Comparison of ENCODE assay signal across 20 mouse cellular contexts in the genomic region with DNA sequence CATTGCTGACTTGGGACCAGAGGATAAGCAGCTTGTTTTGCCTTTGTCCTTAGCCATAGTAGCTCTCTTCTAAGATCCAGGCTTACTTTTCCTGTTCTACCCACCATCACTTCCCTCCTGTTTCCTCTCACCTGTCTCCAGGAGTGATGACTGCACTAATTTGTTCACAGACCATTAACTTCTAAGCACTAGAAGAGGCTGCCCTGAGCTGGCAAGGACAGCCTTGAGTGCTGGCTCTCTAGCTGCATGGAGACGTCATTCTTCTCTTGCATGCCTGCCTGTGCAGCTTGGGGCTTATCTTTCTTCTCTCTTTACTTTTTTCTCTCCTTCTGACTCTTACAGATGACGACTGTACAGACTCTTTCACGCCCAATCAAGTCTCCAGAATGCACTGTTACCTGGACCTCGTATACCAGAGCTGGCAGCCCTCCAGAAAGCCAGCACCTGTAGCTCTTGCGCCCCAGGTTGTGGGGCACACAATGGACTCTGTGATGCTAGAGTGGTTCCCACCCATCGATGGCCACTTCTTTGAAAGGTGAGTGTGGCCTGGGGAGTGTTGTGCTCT.
DNase-seq lines count a peak whose midpoint lies in the region; ATAC-seq and TF ChIP-seq lines count a peak whose summit lies in the region.
"Had no signal": no experiment of that assay in that cellular context is flagged by ENCODE, and none has a peak within 500 bp of the region (broad histone marks: within the 10 kb centered on the region; RNA-seq: fewer than 3 reads in every experiment).

No protein-coding gene starts in this region.

- H3K4me3 ChIP-seq in lung, embryonic 16.5 days (ENCODE audit: low read length) = no peak overlapping the region
- H3K4me3 ChIP-seq in kidney, embryonic 15.5 days (replicated peaks) = no peak overlapping the region
- H3K4me3 ChIP-seq in stomach, embryonic 14.5 days (ENCODE audit: low read depth, low read length) = no peak overlapping the region
- H3K4me3 ChIP-seq in cerebellum, adult 2 months (replicated peaks; ENCODE audit: insufficient read depth, low read depth, low read length) = no peak overlapping the region
- H3K4me3 ChIP-seq: embryonic facial prominence, embryonic 13.5 days; heart, adult 2 months; heart, embryonic 15.5 days; left cerebral cortex, adult 2 months; liver, embryonic 15.5 days; megakaryocyte, embryonic 14.5 days; neural tube, embryonic 12.5 days had no signal

- H3K36me3 ChIP-seq in lung, embryonic 16.5 days (ENCODE audit: control insufficient read depth, insufficient read depth, low read length) = no peaks in the 10 kb centered on the region
- H3K36me3 ChIP-seq in kidney, embryonic 15.5 days = no peaks in the 10 kb centered on the region
- H3K36me3 ChIP-seq in stomach, embryonic 14.5 days (ENCODE audit: control insufficient read depth, insufficient read depth, low read length) = no peaks in the 10 kb centered on the region
- H3K36me3 ChIP-seq: embryonic facial prominence, embryonic 13.5 days; heart, embryonic 15.5 days; liver, embryonic 15.5 days; neural tube, embryonic 12.5 days had no signal

- H3K9me3 ChIP-seq in lung, embryonic 16.5 days (ENCODE audit: control insufficient read depth, low read length) = no peaks in the 10 kb centered on the region
- H3K9me3 ChIP-seq in kidney, embryonic 15.5 days (replicated peaks) = no peaks in the 10 kb centered on the region
- no peaks in the 10 kb centered on the region for H3K9me3 ChIP-seq in stomach, embryonic 14.5 days (ENCODE audit: control insufficient read depth, low read depth, low read length)
- H3K9me3 ChIP-seq: embryonic facial prominence, embryonic 13.5 days; heart, embryonic 15.5 days; liver, embryonic 15.5 days; megakaryocyte, embryonic 14.5 days; neural tube, embryonic 12.5 days had no signal

- peak; percentile 77 for ATAC-seq in lung, embryonic 16.5 days (ENCODE audit: low read depth)
- ATAC-seq in kidney, embryonic 15.5 days (replicated peaks; ENCODE audit: low FRiP score) = peak; percentile 97
- 0 out of 2 replicates have a peak, but pooled peaks have one; percentile 28 for ATAC-seq in stomach, embryonic 14.5 days (ENCODE audit: insufficient number of reproducible peaks, insufficient read depth, low FRiP score, low read depth)
- ATAC-seq: forebrain, postnatal 0 days had no signal

- H3K4me2 ChIP-seq in lung, embryonic 16.5 days (ENCODE audit: low read depth, low read length) = no peak overlapping the region
- no peak overlapping the region for H3K4me2 ChIP-seq in kidney, embryonic 15.5 days
- no peak overlapping the region for H3K4me2 ChIP-seq in stomach, embryonic 14.5 days (replicated peaks; ENCODE audit: low read depth, low read length)
- H3K4me2 ChIP-seq: embryonic facial prominence, embryonic 13.5 days; heart, embryonic 15.5 days; liver, embryonic 15.5 days; neural tube, embryonic 12.5 days had no signal

- no peak for DNase-seq in lung, postnatal 36 days
- peak; percentile 34 for DNase-seq in kidney, adult 18-20 months
- DNase-seq in cerebellum, adult 2 months = no peak
- no peak for DNase-seq in layer of hippocampus, adult 18-20 months (ENCODE audit: low spot score in 2 of 2)
- DNase-seq: adrenal gland, postnatal 10 days; B cell, adult 2 months; cerebellum, adult 11-12 months; forebrain, postnatal 0 days; gastrocnemius, postnatal 14 days; heart, adult 2 months; thymus, postnatal 36 days had no signal

- H3K27me3 ChIP-seq in lung, embryonic 16.5 days (ENCODE audit: control insufficient read depth, insufficient read depth, low read depth, low read length) = no peaks in the 10 kb centered on the region
- no peaks in the 10 kb centered on the region for H3K27me3 ChIP-seq in kidney, embryonic 15.5 days
- no peaks in the 10 kb centered on the region for H3K27me3 ChIP-seq in stomach, embryonic 14.5 days (ENCODE audit: control insufficient read depth, insufficient read depth, low read length)
- no peaks in the 10 kb centered on the region for H3K27me3 ChIP-seq in cerebellum, adult 2 months (ENCODE audit: control insufficient read depth, insufficient read depth, low read length)
- H3K27me3 ChIP-seq: embryonic facial prominence, embryonic 13.5 days; heart, embryonic 15.5 days; liver, embryonic 15.5 days; megakaryocyte, embryonic 14.5 days; neural tube, embryonic 12.5 days had no signal

- H3K9ac ChIP-seq in lung, embryonic 16.5 days (ENCODE audit: low read length) = no peak overlapping the region
- H3K9ac ChIP-seq in kidney, embryonic 15.5 days = no peak overlapping the region
- H3K9ac ChIP-seq in stomach, embryonic 14.5 days (replicated peaks; ENCODE audit: low read depth, low read length) = no peak overlapping the region
- H3K9ac ChIP-seq: embryonic facial prominence, embryonic 13.5 days; forebrain, postnatal 0 days; heart, embryonic 15.5 days; liver, embryonic 15.5 days; neural tube, embryonic 12.5 days had no signal

- H3K4me1 ChIP-seq in lung, embryonic 16.5 days (replicated peaks; ENCODE audit: control insufficient read depth, insufficient read depth, low read length) = peaks cover 4% of the 10 kb centered on the region; the same call in 1 of the 2 replicates
- H3K4me1 ChIP-seq in kidney, embryonic 15.5 days = 0 out of 2 replicates have a peak, but pooled peaks cover 3% of the 10 kb centered on the region
- H3K4me1 ChIP-seq in stomach, embryonic 14.5 days (ENCODE audit: control insufficient read depth, insufficient read depth, low read length) = no peaks in the 10 kb centered on the region
- no peaks in the 10 kb centered on the region for H3K4me1 ChIP-seq in cerebellum, adult 2 months (ENCODE audit: control insufficient read depth, insufficient read depth, low read length)
- H3K4me1 ChIP-seq: embryonic facial prominence, embryonic 13.5 days; liver, embryonic 15.5 days; megakaryocyte, embryonic 14.5 days; neural tube, embryonic 12.5 days had no signal

- no peak for TF ChIP-seq CTCF in cerebellum, adult 2 months (IDR thresholded peaks at IDR 0.05; ENCODE audit: borderline replicate concordance, insufficient read depth, low read depth, low read length)

- no peak overlapping the region for H3K27ac ChIP-seq in lung, embryonic 16.5 days (ENCODE audit: low read length)
- H3K27ac ChIP-seq in kidney, embryonic 15.5 days = peak overlapping the region; percentile 33
- no peak overlapping the region for H3K27ac ChIP-seq in stomach, embryonic 14.5 days (ENCODE audit: low read length)
- H3K27ac ChIP-seq in cerebellum, adult 2 months (ENCODE audit: insufficient read depth, low read length) = no peak overlapping the region
- H3K27ac ChIP-seq: embryonic facial prominence, embryonic 13.5 days; heart, adult 2 months; heart, embryonic 15.5 days; left cerebral cortex, adult 2 months; liver, embryonic 15.5 days; neural tube, embryonic 12.5 days had no signal

- TF ChIP-seq POLR2A in cerebellum, adult 2 months (IDR thresholded peaks at IDR 0.05; ENCODE audit: borderline replicate concordance, insufficient read depth, low read length) = no peak

- WGBS in lung, embryonic 16.5 days = 51% methylated on average over 6 of the region's 6 CpGs
- WGBS in kidney, embryonic 15.5 days = 52% methylated on average over 6 of the region's 6 CpGs
- WGBS in stomach, embryonic 14.5 days = 67% methylated on average over 6 of the region's 6 CpGs
- WGBS in cerebellum, adult 2 months = 70% methylated on average over 6 of the region's 6 CpGs

Comparison
In these comparisons a context has a peak if more than half of its experiments do, and no peak if none do; other contexts are left out.
1. ATAC-seq: peak in every context shown above with its lines; median percentile 97 in kidney, embryonic 15.5 days; 77 in lung, embryonic 16.5 days; 28 in stomach, embryonic 14.5 days.